Mouse (Mus musculus) retina, embryonic 14.5 days (tissue): ENCODE measurements around the gene Gm21586.
"Not testable (repeated sequence)": the region's sequence is repeated elsewhere in the genome, so short reads cannot be mapped to it uniquely, and the experiment has no call there.

Experiments
- DNase-seq: peaks from one replicate; pipeline ENCODE4 v3.0.0-alpha.2; 2015; ENCODE audit warnings: low spot score

The Gm21586 gene

GRCm38 (mm10) chr4:42439078-42439477, at the start of gene Gm21586:
Gene Gm21586, plus strand, starts transcription at chr4:42439378.
- not testable (repeated sequence) for DNase-seq

- not testable (repeated sequence) for DNase-seq
These were observed 27.3 kb downstream of the Gm21586 start, which contains the start of gene Gm2163 for GRCm38 (mm10) chr4:42466452-42466851. Gene Gm2163, plus strand, starts transcription at chr4:42466752.
